Mouse (Mus musculus) heart, postnatal 36 days (tissue): ENCODE measurements around the gene Olfr530. TPM values are rescaled to one million over a fixed set of nuclear protein-coding genes. Genes with fewer than 3 reads are reported as not detected.

ENCODE experiments used
- DNase-seq, 2 experiments: peaks; one replicate each; pipeline ENCODE4 v3.0.0; 2021 to 2022
- intact Hi-C: fragments of 180-260 bp; cut with DNase I; formaldehyde crosslinking; loops from one replicate; pipeline ENCODE4 v1.15.1; 2025
- total RNA-seq, 2 experiments: library from RNA; stranded (reverse); gene quantifications; 2 replicates each; pipeline ENCODE4 v1.2.3; 2021

Gene Olfr530
- total RNA-seq = not detected

GRCm38 (mm10) chr7:140376231-140376630, at the start of gene Olfr530:
Gene Olfr530 (minus strand): TSS chr7:140376331.
- intact Hi-C loops = no loop called here
- DNase-seq = no peak

- no peak for DNase-seq
- intact Hi-C loops = loop anchor here (1.0 kb wide), 1 partner anchor 106 kb away; no protein-coding TSS in a partner anchor
These were observed 45.4 kb upstream of the Olfr530 start, which contains the start of gene Olfr532 for GRCm38 (mm10) chr7:140421539-140421938. Gene Olfr532 (minus strand): TSS chr7:140421639.

GRCm38 (mm10) chr7:140402818-140403217, 26.7 kb upstream of the Olfr530 start, which contains the start of gene Olfr531:
Gene Olfr531 (minus strand): TSS chr7:140402918.
- no peak for DNase-seq
- intact Hi-C loops = no loop called here

GRCm38 (mm10) chr7:140376911-140377310, 780 bp upstream of the Olfr530 start:
- no peak for DNase-seq

GRCm38 (mm10) chr7:140374300-140374699, 1.8 kb downstream of the Olfr530 start:
- intact Hi-C loops = no loop called here
- no peak for DNase-seq

More at GRCm38 (mm10) chr7:140376911-140377310, 780 bp upstream of the Olfr530 start:
- intact Hi-C loops = no loop called here

- intact Hi-C loops = no loop called here
- no peak for DNase-seq
These were observed 14.6 kb downstream of the Olfr530 start, which contains the start of gene Olfr60 for GRCm38 (mm10) chr7:140361571-140361970. Gene Olfr60 (minus strand): TSS chr7:140361671.

- intact Hi-C loops = no loop called here
- DNase-seq = no peak
These were observed 42.4 kb downstream of the Olfr530 start, which contains the start of gene Olfr527 for GRCm38 (mm10) chr7:140333717-140334116. Gene Olfr527 (plus strand): TSS chr7:140334017.

- intact Hi-C loops = no loop called here
- no peak for DNase-seq
These were observed 46.3 kb downstream of the Olfr530 start for GRCm38 (mm10) chr7:140329766-140330304.

Other genes with a start within 250 kb of the Olfr530 start
- 10 to 100 TPM; 24.7 to 28.3 TPM for gene Mtg1, start 238.8 kb downstream of the Olfr530 start, total RNA-seq
- gene Sprn, start 221.5 kb downstream of the Olfr530 start, total RNA-seq = 1 to 10 TPM in 1 of 2 experiments, under 1 TPM in 1; 0.46 to 1.0 TPM
- gene Olfr522, start 211.6 kb downstream of the Olfr530 start, total RNA-seq = not detected
- gene Olfr523, start 203.1 kb downstream of the Olfr530 start, total RNA-seq = not detected
- not detected for gene Olfr524, start 170.4 kb downstream of the Olfr530 start, total RNA-seq
- gene Cd163l1, start 158.1 kb downstream of the Olfr530 start, total RNA-seq = not detected
- not detected for gene 5830411N06Rik, start 129.0 kb downstream of the Olfr530 start, total RNA-seq
- gene Olfr525, start 55.5 kb downstream of the Olfr530 start, total RNA-seq = not detected
- not detected for gene Olfr527, start 42.3 kb downstream of the Olfr530 start, total RNA-seq
- gene Olfr60, start 14.7 kb downstream of the Olfr530 start, total RNA-seq = not detected
- gene Olfr531, start 26.6 kb upstream of the Olfr530 start, total RNA-seq = not detected
- gene Olfr532, start 45.3 kb upstream of the Olfr530 start, total RNA-seq = not detected
- gene Olfr533, start 87.0 kb upstream of the Olfr530 start, total RNA-seq = not detected
- not detected for gene Olfr535, start 107.9 kb upstream of the Olfr530 start, total RNA-seq
- not detected for gene Olfr536, start 131.1 kb upstream of the Olfr530 start, total RNA-seq
- not detected for gene Olfr538, start 191.6 kb upstream of the Olfr530 start, total RNA-seq
- not detected for gene Olfr46, start 224.9 kb upstream of the Olfr530 start, total RNA-seq